Mouse (Mus musculus): ENCODE data around the gene Eri3.

GRCm38 (mm10) chr4:117540571-117540970, 9.6 kb upstream of the Eri3 start:
- no peak for TF ChIP-seq CTCF (IDR thresholded peaks at IDR 0.05; ENCODE audit: control insufficient read depth, insufficient read depth, insufficient replicate concordance, low read depth, low read length)
- TF ChIP-seq POLR2A (IDR thresholded peaks at IDR 0.05; ENCODE audit: control insufficient read depth, low read depth, low read length): no peak
